Mouse (Mus musculus): Measurements from ENCODE around the gene Rasal2.

Gene Rasal2

GRCm38 (mm10) chr1:157412454-157413369 is at the start of gene Rasal2:
Gene Rasal2 (minus strand): TSS chr1:157412595.
- peak; percentile 96 to 97 for DNase-seq

- no peak for DNase-seq
Measured at GRCm38 (mm10) chr1:157461276-157461675, 48.9 kb upstream of the Rasal2 start.

- no peak for DNase-seq
Measured at GRCm38 (mm10) chr1:157459904-157460303, 47.5 kb upstream of the Rasal2 start.

- peak; percentile 90 to 92 for DNase-seq
Measured at GRCm38 (mm10) chr1:157458421-157459208, 46.2 kb upstream of the Rasal2 start, which contains the start of gene Cryzl2. Gene Cryzl2 (plus strand): TSS chr1:157458577.

GRCm38 (mm10) chr1:157457789-157458188 is 45.4 kb upstream of the Rasal2 start:
- DNase-seq, result no peak

- DNase-seq, result no peak
Measured at GRCm38 (mm10) chr1:157454876-157455275, 42.5 kb upstream of the Rasal2 start.

GRCm38 (mm10) chr1:157452759-157453549 is 40.6 kb upstream of the Rasal2 start:
- DNase-seq, result no peak

- no peak for DNase-seq
Measured at GRCm38 (mm10) chr1:157452284-157452683, 39.9 kb upstream of the Rasal2 start.

GRCm38 (mm10) chr1:157449981-157450636 is 37.7 kb upstream of the Rasal2 start:
- peak; percentile 36 to 56 for DNase-seq

GRCm38 (mm10) chr1:157449532-157449931 is 37.1 kb upstream of the Rasal2 start:
- peak in 1 of 2 experiments; percentile 14 for DNase-seq

GRCm38 (mm10) chr1:157448805-157449188 is 36.4 kb upstream of the Rasal2 start:
- DNase-seq, result peak in 1 of 2 experiments; percentile 29

- DNase-seq, result peak; percentile 23 to 28
Measured at GRCm38 (mm10) chr1:157448164-157448804, 35.9 kb upstream of the Rasal2 start.

- DNase-seq, result no peak
Measured at GRCm38 (mm10) chr1:157447142-157447541, 34.7 kb upstream of the Rasal2 start.

- DNase-seq, result peak; percentile 79 to 81
Measured at GRCm38 (mm10) chr1:157446325-157446724, 33.9 kb upstream of the Rasal2 start.

- DNase-seq, result no peak
Measured at GRCm38 (mm10) chr1:157445398-157445910, 33.1 kb upstream of the Rasal2 start.

GRCm38 (mm10) chr1:157444632-157445300 is 32.4 kb upstream of the Rasal2 start:
- no peak for DNase-seq

- no peak for DNase-seq
Measured at GRCm38 (mm10) chr1:157443723-157444561, 31.5 kb upstream of the Rasal2 start.

- peak; percentile 34 to 50 for DNase-seq
Measured at GRCm38 (mm10) chr1:157443026-157443722, 30.8 kb upstream of the Rasal2 start.

- no peak for DNase-seq
Measured at GRCm38 (mm10) chr1:157439973-157440641, 27.7 kb upstream of the Rasal2 start.
